Mouse (Mus musculus) brain, embryonic 14.5 days (tissue): ENCODE measurements at regions not wholly inside any gene's neighbourhood (a gene's known extent, or its start where the extent isn't known, plus 50 kb on each side); places are given as distances from the start of the nearest gene placed in this dataset.

Experiments used
- CTCF ChIP-seq: fragments of 200-500 bp; IDR thresholded peaks from 2 replicates; pipeline ENCODE4 v1.5.1; 2012; ENCODE audit warnings: inconsistent platforms, mild to moderate bottlenecking, moderate library complexity, borderline replicate concordance; ENCODE audit not compliant: insufficient read depth, insufficient read length; ENCODE audit errors: extremely low read depth
- POLR2A ChIP-seq: fragments of 200-500 bp; IDR thresholded peaks from 2 replicates; pipeline ENCODE4 v1.6.1; 2012; ENCODE audit warnings: mild to moderate bottlenecking, inconsistent platforms, borderline replicate concordance; ENCODE audit not compliant: poor library complexity, insufficient read depth, insufficient read length, severe bottlenecking; ENCODE audit errors: extremely low read depth

DNA sequence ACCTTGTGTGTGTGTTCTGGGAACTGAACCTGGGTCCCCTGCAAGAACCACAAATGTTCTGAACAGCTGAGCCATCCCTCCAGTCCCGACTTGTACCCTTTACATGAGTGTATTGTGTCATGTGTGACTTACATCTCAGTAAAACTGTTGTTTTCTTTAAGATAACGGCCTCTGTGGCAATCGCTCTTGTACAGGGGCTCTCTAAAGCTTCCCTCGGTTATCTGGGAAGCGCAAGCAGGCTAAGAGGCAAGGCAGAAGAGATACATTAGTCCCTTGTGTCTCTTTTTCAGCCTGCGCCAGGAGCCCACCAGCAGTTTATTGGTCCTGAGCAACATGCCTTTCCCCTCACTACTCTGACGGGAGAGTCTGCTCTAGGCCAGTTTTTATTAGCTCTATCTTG, 308.1 kb upstream of the Jmjd1c start:
- TF ChIP-seq CTCF (no peak), POLR2A (no peak)
